Mouse (Mus musculus) liver, postnatal 0 days (tissue): Measurements from ENCODE around the gene Dock1.

Source experiments
- CTCF ChIP-seq: sonication (generic); IDR thresholded peaks from 2 replicates; pipeline ENCODE4 v1.5.1; 2016; ENCODE audit warnings: antibody characterized with exemption, low read depth
- EP300 ChIP-seq: IDR thresholded peaks from 2 replicates; pipeline ENCODE4 v1.6.1; 2016; ENCODE audit warnings: antibody characterized with exemption, low read depth, mild to moderate bottlenecking

- TF ChIP-seq CTCF (no peak), EP300 (no peak)
These were observed 139.0 kb downstream of the Dock1 start for GRCm38 (mm10) chr7:134809241-134809975.
